Mouse (Mus musculus) lung, postnatal 0 days (tissue): ENCODE measurements around the gene Srcap.

Experiments
- CTCF ChIP-seq: IDR thresholded peaks from 2 replicates; pipeline ENCODE4 v1.5.1; 2016; ENCODE audit warnings: antibody characterized with exemption, mild to moderate bottlenecking
- EP300 ChIP-seq: IDR thresholded peaks from 2 replicates; pipeline ENCODE4 v1.6.1; 2016; ENCODE audit warnings: antibody characterized with exemption, mild to moderate bottlenecking, control low read depth

GRCm38 (mm10) chr7:127591108-127591507 is 79.3 kb downstream of the Srcap start:
- TF ChIP-seq CTCF: no peak
- TF ChIP-seq EP300: no peak
